Mouse (Mus musculus) embryonic facial prominence, embryonic 11.5 days (tissue): Measurements from ENCODE around the gene Nphp4. TPM values are rescaled to one million over a fixed set of nuclear protein-coding genes. Genes with fewer than 3 reads are reported as not detected.
"Not testable (repeated sequence)": the region's sequence is repeated elsewhere in the genome, so short reads cannot be mapped to it uniquely, and the experiment has no call there.

ENCODE experiments used
- ATAC-seq: fragments of 200-750 bp; cut with Nextera tagmentation; replicated peaks from 2 replicates; pipeline ENCODE4 v1.8.0; 2017; ENCODE audit warnings: low read depth; ENCODE audit not compliant: insufficient number of reproducible peaks, low FRiP score, low TSS enrichment
- DNase-seq: peaks from one replicate; pipeline ENCODE4 v3.0.0-alpha.2; 2015; ENCODE audit warnings: low spot score
- H3K27ac ChIP-seq: fragments of 300-500 bp; sonication (generic); replicated peaks from 2 replicates; pipeline ENCODE4 v1.5.1; 2014; ENCODE audit warnings: mild to moderate bottlenecking, low read depth, low read length, control low read depth
- H3K27me3 ChIP-seq: fragments of 300-500 bp; sonication (generic); 2 replicates; pipeline ENCODE4 v1.6.1; 2014; ENCODE audit warnings: mild to moderate bottlenecking, low read length, moderate library complexity, mixed read lengths; ENCODE audit not compliant: control insufficient read depth, insufficient read depth
- H3K36me3 ChIP-seq: fragments of 300-500 bp; sonication (generic); replicated peaks from 2 replicates; pipeline ENCODE4 v1.6.1; 2014; ENCODE audit warnings: low read depth, mild to moderate bottlenecking, low read length, moderate library complexity, mixed read lengths; ENCODE audit not compliant: control insufficient read depth, insufficient read depth
- H3K4me1 ChIP-seq: fragments of 300-500 bp; sonication (generic); 2 replicates; pipeline ENCODE4 v1.6.1; 2014; ENCODE audit warnings: low read length, mixed read lengths; ENCODE audit not compliant: control insufficient read depth, insufficient read depth
- H3K4me2 ChIP-seq: fragments of 300-500 bp; sonication (generic); 2 replicates; pipeline ENCODE4 v1.6.1; 2014; ENCODE audit warnings: low read depth, mild to moderate bottlenecking, control low read depth, low read length, moderate library complexity
- H3K4me3 ChIP-seq: fragments of 300-500 bp; sonication (generic); 2 replicates; pipeline ENCODE4 v1.5.1; 2014; ENCODE audit warnings: low read depth, low read length, control low read depth
- H3K9ac ChIP-seq: fragments of 300-500 bp; sonication (generic); replicated peaks from 2 replicates; pipeline ENCODE4 v1.6.1; 2014; ENCODE audit warnings: mild to moderate bottlenecking, control low read depth, low read length
- H3K9me3 ChIP-seq: fragments of 300-500 bp; sonication (generic); replicated peaks from 2 replicates; pipeline ENCODE4 v1.6.1; 2016; ENCODE audit warnings: mild to moderate bottlenecking, low read length, inconsistent platforms, mixed read lengths; ENCODE audit not compliant: control insufficient read depth
- WGBS: fragments of 180-500 bp; shearing (Covaris S2); extraction: QIAGEN DNeasy Blood & Tissue Kit; methylation state at CpG from one replicate; pipeline ENCODE4 v1.1.7; 2014; 5-methylcytosine and 5-hydroxymethylcytosine counted together
- polyA plus RNA-seq: library from polyadenylated mRNA; unstranded; fragments of >200 nt; fragmentation: Nextera tagmentation; extraction: Ambion mirVana; gene quantifications from 2 replicates; pipeline ENCODE4 v1.2.1, GENCODE M21; 2014

Gene Nphp4
- polyA plus RNA-seq, 1 experiment from 2014 or later = 2.2 TPM

DNA sequence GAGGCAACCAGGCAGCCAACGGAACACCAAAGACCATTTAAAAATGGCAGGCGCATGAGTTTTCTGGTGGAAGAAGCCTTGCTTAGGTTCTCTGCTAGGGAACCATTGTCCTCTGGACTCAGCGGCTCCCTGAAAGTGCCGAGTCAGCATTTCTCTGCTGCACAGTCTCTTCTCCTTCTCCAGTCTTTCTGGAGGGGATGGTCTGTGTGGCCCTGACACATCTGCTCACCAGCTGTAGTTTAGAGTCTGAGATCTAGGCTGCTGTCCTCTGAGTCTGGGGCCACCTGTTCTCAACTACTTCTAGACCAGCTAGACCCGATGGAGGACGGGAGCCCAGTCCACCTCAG is 73.7 kb downstream of the Nphp4 start:
- H3K36me3 ChIP-seq = no peaks in the 10 kb centered on the region
- H3K9ac ChIP-seq = no peak overlapping the region
- H3K4me2 ChIP-seq = no peak overlapping the region
- ATAC-seq (no peak), DNase-seq (no peak)
- H3K4me1 ChIP-seq = no peaks in the 10 kb centered on the region
- WGBS = 84% methylated on average over 6 of the region's 6 CpGs
- no peak overlapping the region for H3K27ac ChIP-seq
- H3K9me3 ChIP-seq = no peaks in the 10 kb centered on the region
- H3K4me3 ChIP-seq = no peak overlapping the region
- no peaks in the 10 kb centered on the region for H3K27me3 ChIP-seq

- Histone ChIP-seq H3K27me3 (no peaks in the 10 kb centered on the region; the same call in 1 of the 2 replicates), H3K9ac (no peak overlapping the region), H3K27ac (no peak overlapping the region), H3K9me3 (no peaks in the 10 kb centered on the region), H3K4me3 (no peak overlapping the region), H3K36me3 (no peaks in the 10 kb centered on the region), H3K4me2 (no peak overlapping the region), H3K4me1 (peaks cover 3% of the 10 kb centered on the region; the same call in 1 of the 2 replicates)
- 88% methylated on average over 8 of the region's 8 CpGs for WGBS
- ATAC-seq (no peak), DNase-seq (no peak)
These were observed 77.2 kb downstream of the Nphp4 start for GRCm38 (mm10) chr4:152553582-152554285.

DNA sequence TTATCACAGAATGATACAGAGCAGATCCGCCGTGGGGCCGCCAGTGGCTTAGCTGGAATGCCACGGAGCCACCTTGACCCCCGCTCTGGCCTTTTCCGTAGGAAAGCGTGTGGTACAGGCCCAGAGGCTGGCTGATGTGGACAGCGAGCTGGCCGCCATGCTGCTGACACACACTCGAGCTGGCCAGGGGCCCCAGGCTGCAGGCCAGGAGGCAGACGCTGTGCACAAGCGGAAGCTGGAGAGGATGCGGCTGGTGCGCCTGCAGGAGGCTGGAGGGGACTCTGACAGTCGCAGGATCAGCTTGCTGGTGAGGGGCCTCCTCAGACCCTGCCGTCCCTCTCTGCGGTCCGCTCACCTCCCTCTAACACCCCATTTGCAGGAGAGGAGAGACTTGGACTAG is 77.9 kb downstream of the Nphp4 start:
- H3K27me3 ChIP-seq = no peaks in the 10 kb centered on the region; the same call in 1 of the 2 replicates
- no peaks in the 10 kb centered on the region for H3K9me3 ChIP-seq
- no peaks in the 10 kb centered on the region for H3K36me3 ChIP-seq
- ATAC-seq = no peak
- no peak overlapping the region for H3K4me3 ChIP-seq
- H3K9ac ChIP-seq = no peak overlapping the region
- H3K27ac ChIP-seq = no peak overlapping the region
- DNase-seq = no peak
- H3K4me2 ChIP-seq = no peak overlapping the region
- WGBS = 55% methylated on average over 17 of the region's 18 CpGs
- peaks cover 3% of the 10 kb centered on the region; the same call in 1 of the 2 replicates for H3K4me1 ChIP-seq

- not testable (repeated sequence) for H3K4me1 ChIP-seq, H3K9me3 ChIP-seq, DNase-seq, H3K4me2 ChIP-seq, ATAC-seq, H3K36me3 ChIP-seq, H3K27ac ChIP-seq, H3K4me3 ChIP-seq, H3K27me3 ChIP-seq, H3K9ac ChIP-seq
- 72% methylated on average over 3 of the region's 3 CpGs for WGBS
These were observed 79.3 kb downstream of the Nphp4 start for GRCm38 (mm10) chr4:152555806-152556205.

- DNase-seq (peak; percentile 39), ATAC-seq (peak; percentile 55)
- whole genome bisulfite sequencing = 20% methylated on average over 17 of the region's 17 CpGs
- Histone ChIP-seq H3K27ac (no peak overlapping the region), H3K4me1 (peaks cover 3% of the 10 kb centered on the region), H3K4me3 (no peak overlapping the region), H3K9ac (no peak overlapping the region; the same call in 1 of the 2 replicates), H3K9me3 (no peaks in the 10 kb centered on the region), H3K4me2 (no peak overlapping the region), H3K27me3 (no peaks in the 10 kb centered on the region; the same call in 1 of the 2 replicates), H3K36me3 (no peaks in the 10 kb centered on the region)
These were observed 81.7 kb downstream of the Nphp4 start for GRCm38 (mm10) chr4:152558246-152558645.

- no peaks in the 10 kb centered on the region for H3K36me3 ChIP-seq
- ATAC-seq (no peak), DNase-seq (no peak)
- no peak overlapping the region for H3K9ac ChIP-seq
- H3K9me3 ChIP-seq = no peaks in the 10 kb centered on the region
- H3K4me1 ChIP-seq = no peaks in the 10 kb centered on the region
- H3K27me3 ChIP-seq = no peaks in the 10 kb centered on the region
- WGBS = 78% methylated on average over 4 of the region's 4 CpGs
- H3K27ac ChIP-seq = no peak overlapping the region
- H3K4me2 ChIP-seq = no peak overlapping the region
- H3K4me3 ChIP-seq = no peak overlapping the region
These were observed 91.5 kb downstream of the Nphp4 start for GRCm38 (mm10) chr4:152568006-152568405.

DNA sequence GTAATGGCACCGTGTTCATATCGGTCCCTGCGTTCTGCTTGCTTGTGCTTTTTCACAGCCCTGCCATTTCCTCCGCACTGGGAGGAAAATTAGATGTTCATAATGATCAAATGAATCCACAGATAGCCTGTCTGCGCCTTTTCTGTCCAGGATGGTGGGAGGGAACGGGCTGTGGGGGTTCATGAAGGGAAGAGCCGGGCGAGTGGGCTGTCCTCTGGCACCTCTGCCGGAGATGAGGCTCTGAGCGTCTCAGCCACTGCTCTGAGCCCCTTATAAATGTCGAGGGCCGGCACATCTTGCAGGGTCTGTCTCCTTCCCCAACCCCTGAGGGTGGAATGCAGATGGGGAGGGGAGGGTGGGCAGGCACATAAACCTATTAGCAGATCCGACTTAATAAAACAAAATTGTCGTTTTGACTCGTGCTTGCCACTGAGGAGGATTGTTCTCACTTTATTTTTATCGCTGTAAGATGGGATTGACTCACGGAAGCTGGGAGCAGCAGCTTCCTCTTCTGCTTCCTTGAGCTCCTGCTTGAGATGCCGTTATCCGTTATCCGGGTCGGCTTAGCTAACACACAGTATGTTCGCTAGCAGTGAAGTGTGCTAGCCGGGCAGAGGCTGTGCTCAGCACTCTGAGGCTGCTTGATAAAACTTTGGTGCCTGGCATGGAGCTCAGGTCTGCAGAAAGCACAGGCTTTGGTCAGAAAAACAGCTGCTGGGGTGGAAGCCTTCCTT is 92.3 kb downstream of the Nphp4 start:
- no peak for ATAC-seq
- no peak overlapping the region for H3K4me3 ChIP-seq

GRCm38 (mm10) chr4:152574266-152574665 is 97.8 kb downstream of the Nphp4 start:
- H3K36me3 ChIP-seq = no peaks in the 10 kb centered on the region
- 72% methylated on average over 12 of the region's 12 CpGs for WGBS

More for the DNA sequence above, 92.3 kb downstream of the Nphp4 start:
- 48% methylated on average over 23 of the region's 23 CpGs for WGBS
- Histone ChIP-seq H3K4me2 (no peak overlapping the region), H3K27me3 (no peaks in the 10 kb centered on the region), H3K36me3 (no peaks in the 10 kb centered on the region), H3K27ac (no peak overlapping the region), H3K9ac (no peak overlapping the region), H3K9me3 (no peaks in the 10 kb centered on the region), H3K4me1 (no peaks in the 10 kb centered on the region)
- no peak for DNase-seq

More at GRCm38 (mm10) chr4:152574266-152574665, 97.8 kb downstream of the Nphp4 start:
- H3K9me3 ChIP-seq = no peaks in the 10 kb centered on the region
- H3K4me1 ChIP-seq = no peaks in the 10 kb centered on the region
- no peak overlapping the region for H3K27ac ChIP-seq
- no peak overlapping the region for H3K9ac ChIP-seq
- ATAC-seq (no peak), DNase-seq (no peak)
- H3K27me3 ChIP-seq = no peaks in the 10 kb centered on the region
- H3K4me2 ChIP-seq = no peak overlapping the region
- H3K4me3 ChIP-seq = no peak overlapping the region
